Mouse (Mus musculus): ENCODE results near the gene Rnf114. TPM values are rescaled to one million over a fixed set of nuclear protein-coding genes. Genes with fewer than 3 reads are reported as not detected.
A peak's percentile ranks its signal among the peaks of the same experiment; 100 is the strongest.

The Rnf114 gene
- total and polyA plus RNA-seq, 2 experiments from 2014 or later: 83.4 to 84.2 TPM

DNA sequence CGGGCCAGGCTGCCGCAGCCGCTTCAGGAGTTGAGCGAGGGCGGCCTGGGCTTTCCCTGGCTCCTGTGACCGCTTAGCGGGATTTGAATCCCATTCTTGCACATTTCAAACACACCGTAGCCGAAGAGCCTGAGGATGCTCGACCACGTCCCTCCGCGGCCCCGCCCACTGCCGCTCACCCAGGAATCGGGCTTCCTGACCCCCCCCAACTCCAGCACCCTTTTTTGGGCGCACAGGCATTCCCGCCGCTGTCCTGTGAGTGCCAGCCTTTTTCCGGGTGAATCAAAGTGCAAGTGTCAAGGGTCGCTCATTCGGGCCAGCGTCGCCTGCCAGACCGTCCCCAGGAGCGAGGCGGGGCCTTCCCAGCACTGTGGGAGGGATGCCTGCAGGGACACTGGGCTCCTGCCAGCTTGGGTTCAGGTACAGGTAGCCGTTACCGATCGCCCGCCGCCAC, 11.5 kb downstream of the Rnf114 start:
- no peak for DNase-seq (ENCODE audit: low spot score)
- TF ChIP-seq CTCF (IDR thresholded peaks at IDR 0.05): no peak
- peaks cover 8% of the 10 kb centered on the region; the same call in 1 of the 2 replicates for H3K4me1 ChIP-seq (ENCODE audit: insufficient read depth, low read length)
- H3K9me3 ChIP-seq (ENCODE audit: low read length): no peaks in the 10 kb centered on the region
- H3K4me2 ChIP-seq (ENCODE audit: low read depth, low read length, poor library complexity, severe bottlenecking): peak overlapping the region; percentile 96
- peak overlapping the region; percentile 82 for H3K27ac ChIP-seq (ENCODE audit: low read depth, low read length)
- ATAC-seq (ENCODE audit: low FRiP score): peak; percentile 38
- WGBS: under 1% methylated on average over 29 of the region's 32 CpGs
- H3K4me3 ChIP-seq (ENCODE audit: low read depth, low read length): peak overlapping the region; percentile 88
- peak overlapping the region; percentile 90 for H3K9ac ChIP-seq (replicated peaks; ENCODE audit: low read length, poor library complexity, severe bottlenecking)
- no peaks in the 10 kb centered on the region for H3K27me3 ChIP-seq (ENCODE audit: insufficient read depth, low read length)
- H3K36me3 ChIP-seq (ENCODE audit: insufficient read depth, low read length): no peaks in the 10 kb centered on the region; the same call in 1 of the 2 replicates

DNA sequence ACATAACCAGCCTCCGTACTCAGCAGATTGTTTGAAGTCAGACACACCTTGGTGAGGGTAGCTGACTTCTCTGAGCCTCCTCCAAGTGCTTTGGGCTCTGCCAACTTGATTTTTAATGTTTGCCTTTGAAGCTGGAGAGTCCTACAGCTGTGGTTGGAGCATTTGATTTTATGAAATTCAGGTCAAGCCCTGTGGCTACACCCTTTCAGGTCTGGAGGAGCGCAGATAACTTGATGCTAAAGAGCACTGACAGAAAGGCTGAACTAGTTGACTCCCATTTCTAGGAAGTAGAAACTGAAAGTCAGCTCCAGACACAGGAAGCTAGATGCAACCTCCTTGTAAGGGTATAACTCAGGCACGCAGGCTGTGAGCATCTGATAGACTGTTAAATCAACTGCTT, 12.7 kb downstream of the Rnf114 start:
- Histone ChIP-seq H3K27me3 (ENCODE audit: insufficient read depth, low read length) (no peaks in the 10 kb centered on the region), H3K27ac (ENCODE audit: low read depth, low read length) (no peak overlapping the region), H3K36me3 (ENCODE audit: insufficient read depth, low read length) (peaks cover 2% of the 10 kb centered on the region; the same call in 1 of the 2 replicates), H3K4me1 (ENCODE audit: insufficient read depth, low read length) (peaks cover 8% of the 10 kb centered on the region; the same call in 1 of the 2 replicates), H3K9ac (replicated peaks; ENCODE audit: low read length, poor library complexity, severe bottlenecking) (peak overlapping the region; percentile 19; the same call in 1 of the 2 replicates), H3K4me3 (ENCODE audit: low read depth, low read length) (peak overlapping the region; percentile 88; the same call in 1 of the 2 replicates), H3K9me3 (ENCODE audit: low read length) (no peaks in the 10 kb centered on the region), H3K4me2 (ENCODE audit: low read depth, low read length, poor library complexity, severe bottlenecking) (0 out of 2 replicates have a peak overlapping the region, but pooled peaks have one; percentile 96)
- 74% methylated on average over 3 of the region's 3 CpGs for WGBS
- ATAC-seq (ENCODE audit: low FRiP score): no peak
- no peak for TF ChIP-seq CTCF (IDR thresholded peaks at IDR 0.05)
- DNase-seq (ENCODE audit: low spot score): no peak

DNA sequence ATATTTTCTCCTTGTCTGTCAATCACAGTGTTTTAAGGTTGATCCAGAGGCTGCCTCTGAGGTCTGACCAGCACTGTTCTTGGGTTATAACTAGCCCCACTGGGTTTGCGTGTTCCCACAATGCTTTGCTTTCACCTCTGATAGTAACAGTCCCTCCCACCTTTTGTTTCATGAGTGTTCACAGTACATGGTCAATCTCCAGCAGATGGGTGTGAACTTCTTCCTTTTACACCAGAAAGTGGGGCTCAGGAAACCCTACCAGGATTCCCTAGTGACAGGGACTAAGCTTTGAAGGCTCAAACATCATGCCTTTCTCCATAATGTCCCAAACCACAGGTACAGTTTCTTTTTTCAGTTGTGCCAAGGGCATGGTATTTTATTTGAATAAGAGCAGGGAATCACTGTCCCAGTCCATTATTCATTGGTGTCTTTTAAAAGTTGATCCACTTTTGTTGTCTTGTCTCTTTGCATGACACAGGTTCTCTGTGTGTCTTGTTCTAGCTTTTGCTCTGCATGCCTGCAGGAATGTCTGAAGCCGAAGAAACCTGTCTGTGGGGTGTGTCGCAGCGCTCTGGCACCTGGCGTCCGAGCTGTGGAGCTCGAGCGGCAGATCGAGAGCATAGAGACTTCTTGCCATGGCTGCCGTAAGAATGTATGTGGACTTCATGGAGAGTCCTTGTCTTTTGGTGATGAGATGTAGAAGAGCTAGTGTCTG, 14.3 kb downstream of the Rnf114 start:
- H3K9ac ChIP-seq (replicated peaks; ENCODE audit: low read length, poor library complexity, severe bottlenecking): no peak overlapping the region
- peaks cover 12% of the 10 kb centered on the region for H3K36me3 ChIP-seq (ENCODE audit: insufficient read depth, low read length)
- H3K9me3 ChIP-seq (ENCODE audit: low read length): no peaks in the 10 kb centered on the region
- H3K4me1 ChIP-seq (ENCODE audit: insufficient read depth, low read length): peaks cover 8% of the 10 kb centered on the region; the same call in 1 of the 2 replicates
- H3K27ac ChIP-seq (ENCODE audit: low read depth, low read length): no peak overlapping the region
- H3K4me3 ChIP-seq (ENCODE audit: low read depth, low read length): no peak overlapping the region
- 94% methylated on average over 10 of the region's 10 CpGs for WGBS
- no peaks in the 10 kb centered on the region for H3K27me3 ChIP-seq (ENCODE audit: insufficient read depth, low read length)
- TF ChIP-seq CTCF (IDR thresholded peaks at IDR 0.05): no peak
- ATAC-seq (ENCODE audit: low FRiP score): no peak
- no peak for DNase-seq (ENCODE audit: low spot score)
- H3K4me2 ChIP-seq (ENCODE audit: low read depth, low read length, poor library complexity, severe bottlenecking): no peak overlapping the region

DNA sequence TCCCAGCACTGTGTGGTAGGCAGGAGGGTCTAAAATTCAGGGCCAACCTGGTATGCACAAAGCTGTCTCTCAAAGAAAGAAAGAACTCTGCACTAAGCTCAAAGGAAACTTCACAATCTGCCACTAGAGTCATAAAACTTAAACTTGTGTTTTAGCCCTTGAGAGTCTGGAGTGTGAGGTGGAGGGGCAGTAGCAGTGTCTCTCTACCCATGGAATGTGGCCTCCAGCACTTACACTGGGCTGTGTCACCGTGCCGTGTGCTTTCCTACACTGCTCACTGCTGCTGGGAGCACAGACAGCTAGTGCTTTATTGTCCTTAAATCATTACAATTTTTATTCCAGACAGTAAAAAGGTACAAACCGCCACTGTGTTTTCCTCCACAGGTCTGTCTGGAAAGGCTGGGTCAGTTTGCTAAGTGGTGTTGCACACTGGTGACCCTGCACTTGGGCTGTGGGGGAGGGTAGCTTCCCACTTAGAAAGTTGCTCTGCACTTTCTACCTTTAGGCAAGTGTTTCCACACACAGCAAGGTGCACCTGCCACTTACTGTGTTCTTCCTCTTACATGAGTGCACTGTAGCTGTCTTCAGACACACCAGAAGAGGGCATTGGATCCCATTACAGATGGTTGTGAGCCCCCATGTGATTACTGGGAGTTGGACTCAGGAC, 15.4 kb downstream of the Rnf114 start:
- no peak for ATAC-seq (ENCODE audit: low FRiP score)
- H3K4me1 ChIP-seq (ENCODE audit: insufficient read depth, low read length): peaks cover 8% of the 10 kb centered on the region; the same call in 1 of the 2 replicates
- H3K36me3 ChIP-seq (ENCODE audit: insufficient read depth, low read length): peaks cover 23% of the 10 kb centered on the region
- WGBS: 96% methylated on average over 3 of the region's 3 CpGs
- H3K4me2 ChIP-seq (ENCODE audit: low read depth, low read length, poor library complexity, severe bottlenecking): no peak overlapping the region
- TF ChIP-seq CTCF (IDR thresholded peaks at IDR 0.05): no peak
- H3K9ac ChIP-seq (replicated peaks; ENCODE audit: low read length, poor library complexity, severe bottlenecking): no peak overlapping the region
- no peak overlapping the region for H3K4me3 ChIP-seq (ENCODE audit: low read depth, low read length)
- no peak for DNase-seq (ENCODE audit: low spot score)
- H3K27me3 ChIP-seq (ENCODE audit: insufficient read depth, low read length): no peaks in the 10 kb centered on the region
- H3K27ac ChIP-seq (ENCODE audit: low read depth, low read length): no peak overlapping the region
- no peaks in the 10 kb centered on the region for H3K9me3 ChIP-seq (ENCODE audit: low read length)

DNA sequence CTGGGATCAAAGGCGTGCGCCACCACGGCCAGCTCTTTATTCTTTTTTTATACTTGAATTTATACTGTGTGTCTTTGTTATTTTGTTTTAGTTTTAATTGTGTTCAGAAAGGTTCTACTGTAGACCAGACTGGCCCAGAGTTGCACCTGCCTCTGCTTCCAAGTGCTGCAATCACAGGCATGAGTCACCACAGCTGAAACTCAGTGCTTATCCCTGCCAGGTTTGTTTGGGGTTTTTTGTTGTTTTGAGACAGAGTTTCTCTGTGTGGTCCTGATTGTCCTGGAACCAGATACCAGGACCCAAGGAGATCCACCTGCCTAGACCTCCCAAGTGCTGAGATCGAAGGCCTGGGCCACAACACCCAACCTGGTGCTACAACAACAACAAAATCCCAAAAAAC, 16.1 kb downstream of the Rnf114 start:
- Histone ChIP-seq H3K36me3 (ENCODE audit: insufficient read depth, low read length) (peaks cover 26% of the 10 kb centered on the region), H3K4me3 (ENCODE audit: low read depth, low read length) (no peak overlapping the region), H3K27ac (ENCODE audit: low read depth, low read length) (no peak overlapping the region), H3K27me3 (ENCODE audit: insufficient read depth, low read length) (no peaks in the 10 kb centered on the region), H3K9ac (replicated peaks; ENCODE audit: low read length, poor library complexity, severe bottlenecking) (no peak overlapping the region), H3K9me3 (ENCODE audit: low read length) (no peaks in the 10 kb centered on the region), H3K4me1 (ENCODE audit: insufficient read depth, low read length) (peaks cover 8% of the 10 kb centered on the region; the same call in 1 of the 2 replicates), H3K4me2 (ENCODE audit: low read depth, low read length, poor library complexity, severe bottlenecking) (no peak overlapping the region)
- ATAC-seq (ENCODE audit: low FRiP score) (no peak), DNase-seq (ENCODE audit: low spot score) (no peak)
- 94% methylated on average over 4 of the region's 4 CpGs for WGBS
- TF ChIP-seq CTCF (IDR thresholded peaks at IDR 0.05): no peak

DNA sequence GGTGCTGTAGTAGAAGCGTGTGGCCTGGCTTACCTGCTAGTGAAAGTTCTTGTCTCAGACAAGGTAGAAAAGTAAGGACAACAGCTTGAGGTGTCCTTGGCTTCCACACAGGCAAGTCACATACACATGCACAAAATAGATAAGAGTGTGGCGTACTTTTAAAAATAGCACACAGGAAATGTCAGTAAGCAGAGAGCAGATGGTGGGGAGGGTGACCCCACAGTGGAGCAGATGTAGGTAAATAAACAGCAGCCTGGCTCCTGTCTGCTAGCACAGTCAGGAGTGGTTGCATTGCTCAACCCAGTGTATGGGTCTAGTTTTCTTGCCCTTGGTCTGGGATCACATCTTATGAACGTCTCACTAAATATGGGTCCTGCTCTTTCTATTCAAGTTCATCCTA, 18.0 kb downstream of the Rnf114 start:
- TF ChIP-seq CTCF (IDR thresholded peaks at IDR 0.05): no peak
- H3K4me3 ChIP-seq (ENCODE audit: low read depth, low read length): no peak overlapping the region
- H3K9ac ChIP-seq (replicated peaks; ENCODE audit: low read length, poor library complexity, severe bottlenecking): no peak overlapping the region
- H3K36me3 ChIP-seq (ENCODE audit: insufficient read depth, low read length): peaks cover 41% of the 10 kb centered on the region
- no peak for ATAC-seq (ENCODE audit: low FRiP score)
- H3K27me3 ChIP-seq (ENCODE audit: insufficient read depth, low read length): no peaks in the 10 kb centered on the region
- H3K9me3 ChIP-seq (ENCODE audit: low read length): no peaks in the 10 kb centered on the region
- DNase-seq (ENCODE audit: low spot score): no peak
- no peak overlapping the region for H3K4me2 ChIP-seq (ENCODE audit: low read depth, low read length, poor library complexity, severe bottlenecking)
- H3K4me1 ChIP-seq (ENCODE audit: insufficient read depth, low read length): no peaks in the 10 kb centered on the region
- 91% methylated on average over 3 of the region's 3 CpGs for WGBS
- no peak overlapping the region for H3K27ac ChIP-seq (ENCODE audit: low read depth, low read length)

Data from midbrain, postnatal 0 days (tissue).